Mouse (Mus musculus): ENCODE data around the gene Ldhd.

- TF ChIP-seq POLR2A (IDR thresholded peaks at IDR 0.05; ENCODE audit: control insufficient read depth in 1 of 2, insufficient read depth in 1 of 2, low read depth in 1 of 2, low read length in 2 of 2, poor library complexity in 1 of 2) (no peak), CHD1 (IDR thresholded peaks at IDR 0.05; ENCODE audit: low read depth, low read length) (no peak), MAFK (IDR thresholded peaks at IDR 0.05; ENCODE audit: borderline replicate concordance, low read depth, low read length) (peak; percentile 95), EP300 (IDR thresholded peaks at IDR 0.05; ENCODE audit: low read depth in 1 of 2, low read length in 2 of 2) (peak; percentile 92 to 97), MXI1 (IDR thresholded peaks at IDR 0.05; ENCODE audit: low read depth, low read length) (no peak; the same call in 1 of the 2 replicates), TBP (IDR thresholded peaks at IDR 0.05; ENCODE audit: low read depth, low read length) (no peak), CTCF (IDR thresholded peaks at IDR 0.05 in 2 of 3, conservative IDR thresholded peaks at IDR 0.05 in 1 of 3; ENCODE audit: control insufficient read depth in 1 of 3, insufficient read depth in 1 of 3, low read depth in 2 of 3, low read length in 3 of 3, poor library complexity in 1 of 3, severe bottlenecking in 1 of 3) (no peak), TCF12 (IDR thresholded peaks at IDR 0.05; ENCODE audit: low read depth, low read length) (peak; percentile 89), MEF2A (IDR thresholded peaks at IDR 0.05; ENCODE audit: extremely low read depth, insufficient replicate concordance, low read depth, low read length, poor library complexity, severe bottlenecking) (no peak), ZMIZ1 (IDR thresholded peaks at IDR 0.05; ENCODE audit: low read depth, low read length) (no peak), GATA1 (IDR thresholded peaks at IDR 0.05; ENCODE audit: low read depth, low read length) (peak; percentile 89)
These were observed 12.3 kb upstream of the Ldhd start for GRCm38 (mm10) chr8:111642496-111642895.

All from MEL (cell line).